Mouse (Mus musculus): ENCODE results near the gene Myh14.

DNA sequence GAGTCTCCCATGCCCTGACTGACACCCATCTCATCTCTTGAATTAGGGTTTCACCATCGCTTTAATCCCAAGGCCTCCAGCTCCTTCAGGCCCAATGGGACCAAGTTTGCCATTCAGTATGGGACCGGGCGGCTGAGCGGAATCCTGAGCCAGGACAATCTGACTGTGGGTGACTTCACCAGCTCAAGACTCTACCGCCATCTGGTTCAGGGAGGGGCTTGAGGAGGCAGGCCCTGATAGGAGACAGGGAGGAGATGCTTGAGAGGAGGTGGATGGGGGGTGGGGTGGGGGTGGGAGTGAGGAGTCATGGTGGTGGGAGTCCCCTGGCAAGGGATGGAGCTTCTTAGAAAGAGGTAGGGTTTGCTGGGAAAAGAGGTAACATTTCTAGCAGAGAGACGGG is 89.0 kb downstream of the Myh14 start:
- TF ChIP-seq CTCF (IDR thresholded peaks at IDR 0.05; ENCODE audit: low read depth) (no peak), EP300 (optimal IDR thresholded peaks at IDR 0.05) (no peak)
